Mouse (Mus musculus) forelimb bud, embryonic 11.5 days (tissue): ENCODE results near the gene 4931414P19Rik.

Source experiments
- DNase-seq: peaks from one replicate; pipeline ENCODE4 v3.0.0-alpha.2; 2012; ENCODE audit warnings: low read depth, low spot score

Gene 4931414P19Rik

DNA sequence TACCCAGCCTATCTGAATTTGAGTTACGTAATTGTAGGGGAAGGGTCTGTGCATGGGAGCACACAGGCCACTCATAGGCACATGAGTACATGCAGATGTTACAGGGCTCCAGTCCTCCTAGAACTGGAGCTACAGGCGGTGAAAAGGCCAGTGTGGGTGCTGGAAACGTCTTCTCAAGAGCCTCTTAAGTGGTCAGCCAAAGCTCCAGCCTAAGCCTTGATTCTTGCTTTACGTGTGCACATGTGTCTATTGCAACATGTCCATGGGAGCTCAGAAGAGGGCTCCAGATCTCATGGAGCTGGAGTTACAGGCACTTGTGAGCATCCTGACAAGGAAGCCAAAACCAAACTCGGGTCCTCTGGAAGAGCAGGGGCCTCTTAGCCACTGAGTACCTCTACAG is 61.1 kb downstream of the 4931414P19Rik start:
- DNase-seq, result no peak

- no peak for DNase-seq
Observed at GRCm38 (mm10) chr14:54540771-54541170, 65.0 kb downstream of the 4931414P19Rik start.

- no peak for DNase-seq
Observed at GRCm38 (mm10) chr14:54538580-54538979, 67.2 kb downstream of the 4931414P19Rik start.
